Mouse (Mus musculus): ENCODE measurements around the gene Cdh4. TPM values are rescaled to one million over a fixed set of nuclear protein-coding genes. Genes with fewer than 3 reads are reported as not detected.

Cdh4 gene
- total RNA-seq, 2 experiments from 2014 or later, result 24.1 to 30.8 TPM

- intact Hi-C loops (cut with DNase I), result loop anchor here (5.0 kb wide), 1 partner anchor 50 kb away; no protein-coding TSS in a partner anchor
Observed at GRCm38 (mm10) chr2:179802411-179802810, 360.2 kb downstream of the Cdh4 start.

GRCm38 (mm10) chr2:179811086-179811485 is 368.9 kb downstream of the Cdh4 start:
- DNase-seq (ENCODE audit: low spot score in 2 of 2), result no peak
- intact Hi-C loops (cut with DNase I), result no loop called here

More at GRCm38 (mm10) chr2:179802411-179802810, 360.2 kb downstream of the Cdh4 start:
- DNase-seq (ENCODE audit: low spot score in 2 of 2), result no peak

- DNase-seq (ENCODE audit: low spot score in 2 of 2), result peak in 1 of 2 experiments; percentile 35
- intact Hi-C loops (cut with DNase I), result no loop called here
Observed at GRCm38 (mm10) chr2:179813035-179813827, 371.0 kb downstream of the Cdh4 start.

- intact Hi-C loops (cut with DNase I), result loop anchor here (2.0 kb wide), 1 partner anchor 28 kb away; no protein-coding TSS in a partner anchor
- peak; percentile 75 to 86 for DNase-seq (ENCODE audit: low spot score in 2 of 2)
Observed at GRCm38 (mm10) chr2:179824776-179825326, 382.6 kb downstream of the Cdh4 start.

GRCm38 (mm10) chr2:179828968-179829367 is 386.7 kb downstream of the Cdh4 start:
- intact Hi-C loops (cut with DNase I), result no loop called here
- no peak for DNase-seq (ENCODE audit: low spot score in 2 of 2)

GRCm38 (mm10) chr2:179829972-179830371 is 387.7 kb downstream of the Cdh4 start:
- DNase-seq (ENCODE audit: low spot score in 2 of 2), result no peak

GRCm38 (mm10) chr2:179834892-179835291 is 392.7 kb downstream of the Cdh4 start:
- intact Hi-C loops (cut with DNase I), result no loop called here
- DNase-seq (ENCODE audit: low spot score in 2 of 2), result no peak

More at GRCm38 (mm10) chr2:179829972-179830371, 387.7 kb downstream of the Cdh4 start:
- intact Hi-C loops (cut with DNase I), result loop anchor here (2.0 kb wide), 1 partner anchor 43 kb away; no protein-coding TSS in a partner anchor

GRCm38 (mm10) chr2:179835570-179835969 is 393.3 kb downstream of the Cdh4 start:
- DNase-seq (ENCODE audit: low spot score in 2 of 2), result no peak
- intact Hi-C loops (cut with DNase I), result no loop called here

GRCm38 (mm10) chr2:179837186-179837585 is 395.0 kb downstream of the Cdh4 start:
- DNase-seq (ENCODE audit: low spot score in 2 of 2), result peak; percentile 49 to 89
- intact Hi-C loops (cut with DNase I), result no loop called here

GRCm38 (mm10) chr2:179838036-179838435 is 395.8 kb downstream of the Cdh4 start:
- intact Hi-C loops (cut with DNase I), result no loop called here
- no peak for DNase-seq (ENCODE audit: low spot score in 2 of 2)

- intact Hi-C loops (cut with DNase I), result no loop called here
- DNase-seq (ENCODE audit: low spot score in 2 of 2), result no peak
Observed at GRCm38 (mm10) chr2:179842610-179843389, 400.6 kb downstream of the Cdh4 start.

GRCm38 (mm10) chr2:179849732-179850131 is 407.5 kb downstream of the Cdh4 start:
- intact Hi-C loops (cut with DNase I), result loop anchor here (5.0 kb wide), 1 partner anchor 47 kb away; no protein-coding TSS in a partner anchor
- DNase-seq (ENCODE audit: low spot score in 2 of 2), result no peak

- peak in 1 of 2 experiments; percentile 46 for DNase-seq (ENCODE audit: low spot score in 2 of 2)
- intact Hi-C loops (cut with DNase I), result loop anchor here (2.0 to 5.0 kb wide), 2 partner anchors 27 to 50 kb away; no protein-coding TSS in a partner anchor
Observed at GRCm38 (mm10) chr2:179852169-179852568, 409.9 kb downstream of the Cdh4 start.

GRCm38 (mm10) chr2:179852862-179853261 is 410.6 kb downstream of the Cdh4 start:
- intact Hi-C loops (cut with DNase I), result loop anchor here (2.0 to 5.0 kb wide), 2 partner anchors 28 to 51 kb away; no protein-coding TSS in a partner anchor

GRCm38 (mm10) chr2:179853892-179854291 is 411.7 kb downstream of the Cdh4 start:
- DNase-seq (ENCODE audit: low spot score in 2 of 2), result no peak
- intact Hi-C loops (cut with DNase I), result loop anchor here (2.0 to 5.0 kb wide), 2 partner anchors 29 to 52 kb away; no protein-coding TSS in a partner anchor

More at GRCm38 (mm10) chr2:179852862-179853261, 410.6 kb downstream of the Cdh4 start:
- DNase-seq (ENCODE audit: low spot score in 2 of 2), result peak; percentile 69 to 77

GRCm38 (mm10) chr2:179857086-179857485 is 414.9 kb downstream of the Cdh4 start:
- intact Hi-C loops (cut with DNase I), result no loop called here
- peak in 1 of 2 experiments; percentile 27 for DNase-seq (ENCODE audit: low spot score in 2 of 2)

GRCm38 (mm10) chr2:179862676-179863075 is 420.4 kb downstream of the Cdh4 start:
- DNase-seq (ENCODE audit: low spot score in 2 of 2), result no peak
- intact Hi-C loops (cut with DNase I), result no loop called here

GRCm38 (mm10) chr2:179863266-179863665 is 421.0 kb downstream of the Cdh4 start:
- intact Hi-C loops (cut with DNase I), result no loop called here
- DNase-seq (ENCODE audit: low spot score in 2 of 2), result no peak

- intact Hi-C loops (cut with DNase I), result no loop called here
- DNase-seq (ENCODE audit: low spot score in 2 of 2), result no peak
Observed at GRCm38 (mm10) chr2:179865097-179865496, 422.9 kb downstream of the Cdh4 start.

GRCm38 (mm10) chr2:179867669-179868068 is 425.4 kb downstream of the Cdh4 start:
- DNase-seq (ENCODE audit: low spot score in 2 of 2), result no peak
- intact Hi-C loops (cut with DNase I), result no loop called here

Data from left cerebral cortex, postnatal 25 days (tissue).